Mouse (Mus musculus) liver, postnatal 0 days (tissue): Measurements from ENCODE around the gene Ankrd35.

Experiments used
- CTCF ChIP-seq: sonication (generic); IDR thresholded peaks from 2 replicates; pipeline ENCODE4 v1.5.1; 2016; ENCODE audit warnings: antibody characterized with exemption, low read depth
- EP300 ChIP-seq: IDR thresholded peaks from 2 replicates; pipeline ENCODE4 v1.6.1; 2016; ENCODE audit warnings: antibody characterized with exemption, low read depth, mild to moderate bottlenecking

DNA sequence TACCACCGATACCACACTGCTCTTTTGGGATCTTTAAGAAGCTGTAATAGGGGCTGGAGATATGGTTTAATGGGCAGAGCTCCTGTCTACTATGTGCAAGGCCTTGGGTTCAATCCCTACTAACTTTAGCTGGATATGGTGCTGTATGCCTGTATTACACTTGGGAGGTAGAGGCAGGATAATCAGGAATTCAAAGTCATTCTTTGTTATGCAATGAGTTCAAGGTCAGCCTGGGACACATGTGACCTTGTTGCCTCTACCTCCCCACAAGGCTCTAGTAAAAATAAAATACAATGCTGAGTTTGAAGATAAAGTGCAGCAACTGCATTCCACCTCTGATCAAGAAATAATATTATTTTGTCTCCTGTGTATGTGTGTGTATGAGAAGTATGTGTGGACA lies 64.1 kb downstream of the Ankrd35 start:
- no peak for TF ChIP-seq CTCF
- TF ChIP-seq EP300, result no peak
